Mouse (Mus musculus) left cerebral cortex, adult 9 months (tissue): ENCODE measurements at regions not wholly inside any gene's neighbourhood (a gene's known extent, or its start where the extent isn't known, plus 50 kb on each side); places are given as distances from the start of the nearest gene placed in this dataset.

Experiments
- DNase-seq, 2 experiments: peaks; one replicate each; pipeline ENCODE4 v3.0.0; 2022; ENCODE audit warnings: low spot score in 2 of 2

GRCm38 (mm10) chr8:89453724-89454123, 409.8 kb upstream of the Sall1 start:
- no peak for DNase-seq

- no peak for DNase-seq
Measured at GRCm38 (mm10) chr8:89444466-89444865, 400.5 kb upstream of the Sall1 start.

- DNase-seq = no peak
Measured at GRCm38 (mm10) chr8:89439304-89439703, 395.3 kb upstream of the Sall1 start.

GRCm38 (mm10) chr8:89426969-89427368, 383.0 kb upstream of the Sall1 start:
- no peak for DNase-seq

- DNase-seq = no peak
Measured at GRCm38 (mm10) chr8:89415287-89415686, 371.3 kb upstream of the Sall1 start.

- DNase-seq = no peak
Measured at GRCm38 (mm10) chr8:89412500-89412899, 368.5 kb upstream of the Sall1 start.

- DNase-seq = no peak
Measured at GRCm38 (mm10) chr8:89412046-89412445, 368.1 kb upstream of the Sall1 start.

- DNase-seq = no peak
Measured at GRCm38 (mm10) chr8:89406688-89407087, 362.7 kb upstream of the Sall1 start.

GRCm38 (mm10) chr8:89404287-89404686, 360.3 kb upstream of the Sall1 start:
- DNase-seq = peak; percentile 28 to 36

GRCm38 (mm10) chr8:89396673-89397072, 352.7 kb upstream of the Sall1 start:
- peak; percentile 13 to 20 for DNase-seq

GRCm38 (mm10) chr8:89392749-89393148, 348.8 kb upstream of the Sall1 start:
- DNase-seq = peak; percentile 51 to 55

GRCm38 (mm10) chr8:89388761-89389160, 344.8 kb upstream of the Sall1 start:
- DNase-seq = no peak

- no peak for DNase-seq
Measured at GRCm38 (mm10) chr8:89387295-89387694, 343.3 kb upstream of the Sall1 start.

- no peak for DNase-seq
Measured at GRCm38 (mm10) chr8:89385028-89385427, 341.1 kb upstream of the Sall1 start.

- DNase-seq = no peak
Measured at GRCm38 (mm10) chr8:89383781-89384180, 339.8 kb upstream of the Sall1 start.

- no peak for DNase-seq
Measured at GRCm38 (mm10) chr8:89382538-89383380, 338.8 kb upstream of the Sall1 start.

- no peak for DNase-seq
Measured at GRCm38 (mm10) chr8:89380436-89380835, 336.5 kb upstream of the Sall1 start.

GRCm38 (mm10) chr8:89372761-89373160, 328.8 kb upstream of the Sall1 start:
- no peak for DNase-seq

GRCm38 (mm10) chr8:89371773-89372132, 327.8 kb upstream of the Sall1 start:
- no peak for DNase-seq

- no peak for DNase-seq
Measured at GRCm38 (mm10) chr8:89370816-89371772, 327.1 kb upstream of the Sall1 start.

- no peak for DNase-seq
Measured at GRCm38 (mm10) chr8:89365430-89365829, 321.5 kb upstream of the Sall1 start.

GRCm38 (mm10) chr8:89358411-89358810, 314.4 kb upstream of the Sall1 start:
- peak; percentile 3 to 8 for DNase-seq

GRCm38 (mm10) chr8:89345547-89345946, 301.6 kb upstream of the Sall1 start:
- DNase-seq = no peak
